Mouse (Mus musculus) right cerebral cortex, postnatal 25 days (tissue): ENCODE data around the gene Atg13.
"Not testable (repeated sequence)": the region's sequence is repeated elsewhere in the genome, so short reads cannot be mapped to it uniquely, and the experiment has no call there.

Experiments used
- DNase-seq: peaks from one replicate; pipeline ENCODE4 v3.0.0; 2022

The Atg13 gene

GRCm38 (mm10) chr2:91710272-91711234 is at the start of gene Atg13, which contains the start of gene Harbi1:
TSS of gene Atg13 (minus strand) at chr2:91710576.
TSS of gene Harbi1 (plus strand) at chr2:91710852.
- peak; percentile 94 for DNase-seq

GRCm38 (mm10) chr2:91749811-91750261 is 39.5 kb upstream of the Atg13 start:
- DNase-seq: no peak

GRCm38 (mm10) chr2:91744686-91745085 is 34.3 kb upstream of the Atg13 start:
- no peak for DNase-seq

GRCm38 (mm10) chr2:91739586-91739985 is 29.2 kb upstream of the Atg13 start:
- no peak for DNase-seq

- DNase-seq: no peak
Observed at GRCm38 (mm10) chr2:91735221-91735620, 24.8 kb upstream of the Atg13 start.

GRCm38 (mm10) chr2:91729971-91730821 is 19.8 kb upstream of the Atg13 start, which contains the start of gene Ambra1:
TSS of gene Ambra1 (plus strand) at chr2:91730134.
- DNase-seq: peak; percentile 84

- DNase-seq: no peak
Observed at GRCm38 (mm10) chr2:91729571-91729970, 19.2 kb upstream of the Atg13 start.

- DNase-seq: no peak
Observed at GRCm38 (mm10) chr2:91727011-91727410, 16.6 kb upstream of the Atg13 start.

- not testable (repeated sequence) for DNase-seq
Observed at GRCm38 (mm10) chr2:91725476-91725875, 15.1 kb upstream of the Atg13 start.

GRCm38 (mm10) chr2:91724716-91725115 is 14.3 kb upstream of the Atg13 start:
- DNase-seq: no peak

GRCm38 (mm10) chr2:91723951-91724350 is 13.6 kb upstream of the Atg13 start:
- DNase-seq: no peak

GRCm38 (mm10) chr2:91723382-91723781 is 13.0 kb upstream of the Atg13 start:
- no peak for DNase-seq

GRCm38 (mm10) chr2:91718276-91718675 is 7.9 kb upstream of the Atg13 start:
- no peak for DNase-seq

GRCm38 (mm10) chr2:91714921-91715320 is 4.5 kb upstream of the Atg13 start:
- DNase-seq: no peak

- DNase-seq: no peak
Observed at GRCm38 (mm10) chr2:91711256-91711925, 1.0 kb upstream of the Atg13 start.

- no peak for DNase-seq
Observed at GRCm38 (mm10) chr2:91708361-91708760, 2.0 kb downstream of the Atg13 start.

- no peak for DNase-seq
Observed at GRCm38 (mm10) chr2:91706456-91706855, 3.9 kb downstream of the Atg13 start.

- no peak for DNase-seq
Observed at GRCm38 (mm10) chr2:91705736-91706135, 4.6 kb downstream of the Atg13 start.

GRCm38 (mm10) chr2:91701366-91701765 is 9.0 kb downstream of the Atg13 start:
- DNase-seq: no peak

GRCm38 (mm10) chr2:91699225-91699624 is 11.2 kb downstream of the Atg13 start:
- DNase-seq: no peak

- DNase-seq: no peak
Observed at GRCm38 (mm10) chr2:91696225-91696590, 14.2 kb downstream of the Atg13 start.

- DNase-seq: peak; percentile 24
Observed at GRCm38 (mm10) chr2:91695436-91696224, 14.7 kb downstream of the Atg13 start.
